26 mouse cellular contexts compared by ENCODE assay signal in genomic region chr8:117017006-117017405, GRCm38 (mm10).
"Had no signal": no experiment of that assay in that cellular context is flagged by ENCODE, and none has a peak within 500 bp of the region (broad histone marks: within the 10 kb centered on the region; RNA-seq: fewer than 3 reads in every experiment).

No protein-coding gene starts in this region.

- H3K27ac ChIP-seq: heart, adult 2 months; heart, embryonic 13.5 days; heart, embryonic 15.5 days; hindbrain, embryonic 13.5 days; hindbrain, embryonic 15.5 days; hindbrain, postnatal 0 days; kidney, embryonic 15.5 days; kidney, postnatal 0 days; limb, embryonic 13.5 days; limb, embryonic 15.5 days; liver, embryonic 12.5 days had no signal

- H3K4me2 ChIP-seq: heart, embryonic 11.5 days; heart, embryonic 13.5 days; heart, embryonic 15.5 days; hindbrain, embryonic 13.5 days; hindbrain, embryonic 15.5 days; kidney, embryonic 15.5 days; limb, embryonic 13.5 days; limb, embryonic 15.5 days; liver, embryonic 12.5 days had no signal

- H3K9me3 ChIP-seq: heart, embryonic 13.5 days; heart, embryonic 15.5 days; hindbrain, embryonic 13.5 days; hindbrain, embryonic 15.5 days; kidney, embryonic 15.5 days; limb, embryonic 13.5 days; limb, embryonic 15.5 days; liver, embryonic 12.5 days had no signal

- H3K9ac ChIP-seq: heart, embryonic 13.5 days; heart, embryonic 15.5 days; hindbrain, embryonic 13.5 days; hindbrain, embryonic 15.5 days; kidney, embryonic 15.5 days; limb, embryonic 13.5 days; limb, embryonic 15.5 days; liver, embryonic 12.5 days had no signal

- H3K36me3 ChIP-seq: heart, embryonic 13.5 days; heart, embryonic 15.5 days; hindbrain, embryonic 13.5 days; hindbrain, embryonic 15.5 days; kidney, embryonic 15.5 days; limb, embryonic 13.5 days; limb, embryonic 15.5 days; liver, embryonic 12.5 days had no signal

- H3K27me3 ChIP-seq: hindbrain, embryonic 13.5 days; hindbrain, embryonic 15.5 days; kidney, embryonic 15.5 days; limb, embryonic 13.5 days; limb, embryonic 15.5 days had no signal

- ATAC-seq: hindbrain, postnatal 0 days; intestine, embryonic 16.5 days; liver, embryonic 12.5 days had no signal

- DNase-seq: gastrocnemius, postnatal 14 days; gastrocnemius, postnatal 36 days; heart, adult 11 months; heart, adult 2 months; heart, postnatal 14 days; heart, postnatal 36 days; kidney, adult 11 months; kidney, adult 2 months; kidney, adult 9 months; kidney, postnatal 14 days; kidney, postnatal 36 days; layer of hippocampus, adult 9-11 months; layer of hippocampus, postnatal 36 days; left cerebral cortex, postnatal 4 days had no signal

- H3K4me3 ChIP-seq: heart, adult 2 months; heart, embryonic 13.5 days; heart, embryonic 15.5 days; hindbrain, embryonic 13.5 days; hindbrain, embryonic 15.5 days; kidney, embryonic 15.5 days; limb, embryonic 13.5 days; limb, embryonic 15.5 days; liver, embryonic 12.5 days had no signal

- H3K4me1 ChIP-seq: heart, embryonic 13.5 days; heart, embryonic 15.5 days; hindbrain, embryonic 13.5 days; hindbrain, embryonic 15.5 days; kidney, embryonic 15.5 days; limb, embryonic 13.5 days; liver, embryonic 12.5 days had no signal
